Mouse (Mus musculus) neural tube, embryonic 12.5 days (tissue): ENCODE measurements around the gene Tcte2. TPM values are rescaled to one million over a fixed set of nuclear protein-coding genes. Genes with fewer than 3 reads are reported as not detected.

ENCODE experiments used
- ATAC-seq: fragments of 200-750 bp; cut with Nextera tagmentation; 2 replicates; pipeline ENCODE4 v1.8.0; 2017; ENCODE audit warnings: low read depth, mild to moderate bottlenecking, moderate TSS enrichment, moderate library complexity; ENCODE audit not compliant: low FRiP score
- H3K27ac ChIP-seq: fragments of 300-500 bp; sonication (generic); 2 replicates; pipeline ENCODE4 v1.5.1; 2016
- H3K27me3 ChIP-seq: fragments of 300-500 bp; sonication (generic); replicated peaks from 2 replicates; pipeline ENCODE4 v1.6.1; 2016; ENCODE audit warnings: mild to moderate bottlenecking
- H3K36me3 ChIP-seq: fragments of 300-500 bp; sonication (generic); 2 replicates; pipeline ENCODE4 v1.6.1; 2016; ENCODE audit warnings: mild to moderate bottlenecking
- H3K4me1 ChIP-seq: fragments of 300-500 bp; sonication (generic); 2 replicates; pipeline ENCODE4 v1.6.1; 2016
- H3K4me2 ChIP-seq: fragments of 300-500 bp; sonication (generic); replicated peaks from 2 replicates; pipeline ENCODE4 v1.6.1; 2016; ENCODE audit warnings: mild to moderate bottlenecking
- H3K4me3 ChIP-seq: fragments of 300-500 bp; sonication (generic); 2 replicates; pipeline ENCODE4 v1.5.1; 2016
- H3K9ac ChIP-seq: fragments of 300-500 bp; sonication (generic); 2 replicates; pipeline ENCODE4 v1.6.1; 2016; ENCODE audit warnings: mild to moderate bottlenecking
- H3K9me3 ChIP-seq: fragments of 300-500 bp; sonication (generic); 2 replicates; pipeline ENCODE4 v1.6.1; 2016; ENCODE audit warnings: mild to moderate bottlenecking
- WGBS: fragments of 180-500 bp; shearing (Covaris S2); methylation state at CpG from one replicate; pipeline ENCODE4 v1.1.7; 2016; 5-methylcytosine and 5-hydroxymethylcytosine counted together
- polyA plus RNA-seq: library from polyadenylated mRNA; unstranded; fragments of >200 nt; fragmentation: Nextera tagmentation; extraction: Ambion mirVana; gene quantifications from 2 replicates; pipeline ENCODE4 v1.2.1, GENCODE M21; 2016

The Tcte2 gene
- polyA plus RNA-seq, 1 experiment from 2014 or later, result 12.7 TPM

- 86% methylated on average over 1 of the region's 1 CpGs for WGBS
- Histone ChIP-seq H3K36me3 (no peaks in the 10 kb centered on the region), H3K9ac (no peak overlapping the region), H3K4me1 (peaks cover 24% of the 10 kb centered on the region), H3K4me3 (no peak overlapping the region), H3K9me3 (no peaks in the 10 kb centered on the region), H3K27me3 (no peaks in the 10 kb centered on the region), H3K27ac (no peak overlapping the region), H3K4me2 (no peak overlapping the region)
- ATAC-seq, result no peak
These were observed 74.0 kb downstream of the Tcte2 start for GRCm38 (mm10) chr17:13687656-13688055.

GRCm38 (mm10) chr17:13687086-13687485 is 74.5 kb downstream of the Tcte2 start:
- H3K27me3 ChIP-seq, result no peaks in the 10 kb centered on the region
- no peak overlapping the region for H3K27ac ChIP-seq
- no peak overlapping the region for H3K4me3 ChIP-seq
- peaks cover 28% of the 10 kb centered on the region for H3K4me1 ChIP-seq
- no peak overlapping the region for H3K4me2 ChIP-seq
- WGBS, result 60% methylated on average over 4 of the region's 4 CpGs
- ATAC-seq, result no peak
- H3K9me3 ChIP-seq, result no peaks in the 10 kb centered on the region
- no peak overlapping the region for H3K9ac ChIP-seq
- H3K36me3 ChIP-seq, result no peaks in the 10 kb centered on the region

GRCm38 (mm10) chr17:13685621-13686020 is 76.0 kb downstream of the Tcte2 start:
- no peak for ATAC-seq
- Histone ChIP-seq H3K4me3 (no peak overlapping the region), H3K4me2 (no peak overlapping the region), H3K4me1 (peaks cover 28% of the 10 kb centered on the region), H3K36me3 (no peaks in the 10 kb centered on the region), H3K27ac (no peak overlapping the region), H3K27me3 (no peaks in the 10 kb centered on the region), H3K9ac (no peak overlapping the region), H3K9me3 (no peaks in the 10 kb centered on the region)
- 90% methylated on average over 3 of the region's 3 CpGs for WGBS

DNA sequence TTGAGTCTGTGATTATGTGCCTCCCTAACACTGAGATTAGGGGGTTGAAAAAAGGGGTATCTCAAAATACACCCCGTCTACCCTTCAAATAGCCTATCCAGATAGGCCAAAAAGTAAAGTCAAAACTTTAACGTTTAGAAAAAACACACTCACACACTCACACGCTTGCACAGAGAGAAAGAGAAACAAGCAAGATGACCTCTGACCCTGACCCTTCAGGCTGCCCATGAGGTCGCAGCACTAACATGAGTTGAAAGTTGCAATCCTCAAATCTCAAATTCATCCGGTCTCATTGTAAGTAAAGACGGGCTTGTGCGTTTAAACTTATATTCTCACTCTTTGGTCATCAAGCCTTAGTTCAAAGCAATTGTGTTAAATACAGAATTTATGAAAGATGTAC is 77.4 kb downstream of the Tcte2 start:
- H3K4me2 ChIP-seq, result no peak overlapping the region
- H3K9ac ChIP-seq, result no peak overlapping the region
- WGBS, result 62% methylated on average over 7 of the region's 7 CpGs
- ATAC-seq, result no peak
- H3K9me3 ChIP-seq, result no peaks in the 10 kb centered on the region
- H3K27me3 ChIP-seq, result no peaks in the 10 kb centered on the region
- peaks cover 35% of the 10 kb centered on the region for H3K4me1 ChIP-seq
- H3K4me3 ChIP-seq, result no peak overlapping the region
- no peaks in the 10 kb centered on the region for H3K36me3 ChIP-seq
- no peak overlapping the region for H3K27ac ChIP-seq

GRCm38 (mm10) chr17:13683411-13684174 is 78.0 kb downstream of the Tcte2 start:
- Histone ChIP-seq H3K36me3 (no peaks in the 10 kb centered on the region), H3K27me3 (no peaks in the 10 kb centered on the region), H3K9ac (0 out of 2 replicates have a peak overlapping the region, but pooled peaks have one; percentile 40), H3K4me2 (peak overlapping the region; percentile 50), H3K27ac (no peak overlapping the region), H3K4me1 (peaks cover 35% of the 10 kb centered on the region), H3K4me3 (peak overlapping the region; percentile 22; the same call in 1 of the 2 replicates), H3K9me3 (no peaks in the 10 kb centered on the region)
- WGBS, result 11% methylated on average over 15 of the region's 15 CpGs
- ATAC-seq, result peak; percentile 55; the same call in 1 of the 2 replicates

GRCm38 (mm10) chr17:13683027-13683410 is 78.6 kb downstream of the Tcte2 start:
- Histone ChIP-seq H3K9ac (peak overlapping the region; percentile 40; the same call in 1 of the 2 replicates), H3K27ac (peak overlapping the region; percentile 38; the same call in 1 of the 2 replicates), H3K9me3 (no peaks in the 10 kb centered on the region), H3K36me3 (no peaks in the 10 kb centered on the region), H3K27me3 (no peaks in the 10 kb centered on the region), H3K4me1 (peaks cover 39% of the 10 kb centered on the region), H3K4me2 (peak overlapping the region; percentile 50), H3K4me3 (peak overlapping the region; percentile 22)
- WGBS, result 11% methylated on average over 4 of the region's 4 CpGs
- no peak for ATAC-seq

- Histone ChIP-seq H3K27ac (peak overlapping the region; percentile 38; the same call in 1 of the 2 replicates), H3K9me3 (no peaks in the 10 kb centered on the region), H3K4me2 (peak overlapping the region; percentile 50), H3K27me3 (no peaks in the 10 kb centered on the region), H3K9ac (peak overlapping the region; percentile 40; the same call in 1 of the 2 replicates), H3K4me1 (peaks cover 41% of the 10 kb centered on the region), H3K36me3 (no peaks in the 10 kb centered on the region), H3K4me3 (peak overlapping the region; percentile 22)
- ATAC-seq, result no peak
- WGBS, result 58% methylated on average over 9 of the region's 9 CpGs
These were observed 79.1 kb downstream of the Tcte2 start for GRCm38 (mm10) chr17:13682378-13683026.

DNA sequence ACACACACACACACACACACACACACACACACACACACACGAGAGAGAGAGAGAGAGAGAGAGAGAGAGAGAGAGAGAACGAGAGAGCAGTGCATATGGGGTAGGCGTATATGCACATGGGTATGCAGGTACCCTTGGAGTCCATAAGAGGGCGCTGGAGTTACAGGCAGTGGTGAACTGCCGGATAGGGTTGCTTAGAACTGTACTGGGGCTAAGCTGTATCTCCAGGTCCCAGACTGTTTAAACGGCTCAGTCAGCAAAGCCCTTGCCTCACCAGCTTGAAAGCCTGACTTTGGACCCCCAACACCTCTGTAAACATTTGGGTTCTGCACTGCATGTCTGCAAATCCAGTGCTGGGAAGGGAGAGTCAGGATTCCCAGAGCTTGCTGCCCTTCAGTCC is 79.9 kb downstream of the Tcte2 start:
- no peak overlapping the region for H3K4me2 ChIP-seq
- no peak for ATAC-seq
- WGBS, result 88% methylated on average over 6 of the region's 6 CpGs
- no peak overlapping the region for H3K4me3 ChIP-seq
- H3K27ac ChIP-seq, result no peak overlapping the region
- no peaks in the 10 kb centered on the region for H3K27me3 ChIP-seq
- H3K9me3 ChIP-seq, result no peaks in the 10 kb centered on the region
- no peak overlapping the region for H3K9ac ChIP-seq
- H3K36me3 ChIP-seq, result no peaks in the 10 kb centered on the region
- H3K4me1 ChIP-seq, result peaks cover 38% of the 10 kb centered on the region

- Histone ChIP-seq H3K9me3 (no peaks in the 10 kb centered on the region), H3K9ac (no peak overlapping the region), H3K4me3 (no peak overlapping the region), H3K4me2 (no peak overlapping the region), H3K27me3 (no peaks in the 10 kb centered on the region), H3K4me1 (peaks cover 38% of the 10 kb centered on the region), H3K27ac (no peak overlapping the region), H3K36me3 (no peaks in the 10 kb centered on the region)
- no peak for ATAC-seq
- 71% methylated on average over 6 of the region's 6 CpGs for WGBS
These were observed 80.5 kb downstream of the Tcte2 start for GRCm38 (mm10) chr17:13681126-13681525.

GRCm38 (mm10) chr17:13680318-13680717 is 81.3 kb downstream of the Tcte2 start:
- H3K36me3 ChIP-seq, result no peaks in the 10 kb centered on the region
- WGBS, result 75% methylated on average over 4 of the region's 4 CpGs
- no peak overlapping the region for H3K4me3 ChIP-seq
- H3K9ac ChIP-seq, result no peak overlapping the region
- peaks cover 44% of the 10 kb centered on the region for H3K4me1 ChIP-seq
- no peaks in the 10 kb centered on the region for H3K27me3 ChIP-seq
- no peak overlapping the region for H3K27ac ChIP-seq
- no peak for ATAC-seq
- H3K4me2 ChIP-seq, result no peak overlapping the region
- H3K9me3 ChIP-seq, result no peaks in the 10 kb centered on the region

- no peak for ATAC-seq
- Histone ChIP-seq H3K4me1 (peaks cover 44% of the 10 kb centered on the region), H3K9me3 (no peaks in the 10 kb centered on the region), H3K36me3 (no peaks in the 10 kb centered on the region), H3K9ac (no peak overlapping the region), H3K4me3 (no peak overlapping the region), H3K27ac (no peak overlapping the region), H3K27me3 (no peaks in the 10 kb centered on the region), H3K4me2 (no peak overlapping the region)
- WGBS, result 82% methylated on average over 6 of the region's 6 CpGs
These were observed 81.9 kb downstream of the Tcte2 start for GRCm38 (mm10) chr17:13679725-13680124.

- Histone ChIP-seq H3K4me3 (no peak overlapping the region), H3K36me3 (no peaks in the 10 kb centered on the region), H3K9ac (0 out of 2 replicates have a peak overlapping the region, but pooled peaks have one; percentile 3), H3K4me2 (peak overlapping the region; percentile 32), H3K27me3 (no peaks in the 10 kb centered on the region), H3K9me3 (no peaks in the 10 kb centered on the region), H3K27ac (no peak overlapping the region), H3K4me1 (peaks cover 29% of the 10 kb centered on the region)
- ATAC-seq, result no peak
- WGBS, result 42% methylated on average over 9 of the region's 9 CpGs
These were observed 84.1 kb downstream of the Tcte2 start for GRCm38 (mm10) chr17:13677225-13678148.
